Mouse (Mus musculus): Measurements from ENCODE around the gene Defb21.

Gene Defb21

DNA sequence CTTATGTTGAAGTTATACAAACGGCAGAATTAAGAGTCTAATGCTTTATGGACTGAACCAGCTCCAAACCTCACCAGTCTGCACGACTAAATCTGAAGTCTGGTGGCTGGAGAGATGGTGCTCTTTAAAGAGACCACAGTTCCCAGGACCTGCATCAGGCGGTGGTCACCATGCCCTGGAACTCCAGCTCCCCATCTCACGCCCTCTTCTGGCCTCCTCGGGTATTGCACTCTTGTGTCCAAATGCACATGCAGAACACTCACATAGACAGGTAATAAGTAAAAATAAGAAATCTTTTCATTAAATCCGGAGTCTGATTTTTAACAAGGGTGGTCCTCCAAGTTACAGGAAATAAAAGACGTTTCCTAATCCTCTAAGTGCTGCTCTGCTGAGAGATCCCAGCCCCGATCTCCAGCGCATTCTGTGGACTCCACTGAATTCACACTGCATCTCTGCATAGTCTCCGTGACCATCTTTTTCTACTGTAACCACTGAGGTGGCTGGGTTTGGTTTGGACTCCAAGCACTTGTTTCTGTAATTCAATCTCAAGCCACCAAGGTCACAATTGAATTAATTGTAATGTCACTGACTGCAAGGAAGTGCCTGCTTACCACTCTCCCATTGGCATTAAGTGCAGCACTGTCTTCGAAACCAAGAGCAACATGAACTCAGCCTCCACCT, at the start of gene Defb21:
TSS of gene Defb21 (plus strand) at position 631 of the 681 bp plus-strand sequence.
- no peak for DNase-seq (ENCODE audit: low read depth)

DNA sequence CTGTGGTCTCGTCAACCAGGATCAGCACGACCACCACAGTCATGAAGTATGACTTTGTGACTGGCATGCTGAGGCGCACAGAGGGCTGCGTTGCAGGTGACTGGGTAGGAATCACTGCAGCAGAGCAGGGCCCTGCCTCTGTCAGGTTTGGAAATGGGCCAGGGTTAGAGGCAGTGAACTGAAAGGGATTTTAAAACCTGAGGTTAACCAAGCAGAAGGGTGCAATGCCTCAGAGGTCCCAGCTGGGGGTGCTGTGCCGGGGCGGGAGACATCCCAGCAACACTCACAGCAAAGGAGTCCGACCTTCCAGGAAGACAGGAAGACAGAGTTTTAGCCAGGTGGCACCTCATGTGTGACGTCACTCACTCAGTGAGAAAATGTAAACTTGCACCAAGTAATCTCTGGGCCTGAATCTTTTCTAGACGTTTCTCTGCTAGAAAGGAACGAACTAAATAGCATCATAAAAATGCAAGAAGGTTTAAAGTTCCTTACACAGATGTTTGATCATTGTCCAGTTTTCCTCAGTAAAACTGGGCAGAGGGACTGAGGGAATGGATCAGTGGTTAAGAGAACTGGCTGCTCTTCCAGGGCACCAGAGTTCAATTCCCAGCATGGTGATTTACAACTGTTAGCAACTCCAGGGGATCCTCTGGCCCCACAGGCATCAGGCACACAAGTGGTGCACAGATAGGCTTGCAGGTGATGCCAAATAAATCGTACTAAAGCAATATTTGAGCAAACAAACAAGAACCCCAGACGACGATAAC, 32.4 kb upstream of the Defb21 start, which contains the start of gene Defb29:
TSS of gene Defb29 (minus strand) at position 155 of the 767 bp plus-strand sequence.
- no peak for DNase-seq (ENCODE audit: low read depth)

DNA sequence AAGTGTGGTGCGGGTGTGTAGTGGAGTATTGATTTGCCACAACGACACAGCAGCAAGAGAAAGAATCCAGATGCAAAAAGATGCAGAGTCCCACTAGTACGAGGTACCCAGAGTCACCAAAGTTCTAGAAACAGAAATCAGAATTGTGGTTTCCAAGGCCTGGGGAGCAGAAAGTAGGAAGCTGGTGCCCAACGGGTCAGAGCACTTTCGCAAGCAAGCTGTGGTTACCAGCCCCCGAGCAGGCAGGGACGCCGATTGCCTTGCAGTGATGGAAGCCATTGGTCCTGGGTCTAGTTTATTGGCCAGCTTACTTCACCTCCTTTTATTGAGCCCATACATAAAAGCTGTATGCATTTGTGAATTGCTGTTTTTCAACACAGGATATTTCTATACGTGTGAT, 30.6 kb upstream of the Defb21 start:
- DNase-seq (ENCODE audit: low read depth): no peak

DNA sequence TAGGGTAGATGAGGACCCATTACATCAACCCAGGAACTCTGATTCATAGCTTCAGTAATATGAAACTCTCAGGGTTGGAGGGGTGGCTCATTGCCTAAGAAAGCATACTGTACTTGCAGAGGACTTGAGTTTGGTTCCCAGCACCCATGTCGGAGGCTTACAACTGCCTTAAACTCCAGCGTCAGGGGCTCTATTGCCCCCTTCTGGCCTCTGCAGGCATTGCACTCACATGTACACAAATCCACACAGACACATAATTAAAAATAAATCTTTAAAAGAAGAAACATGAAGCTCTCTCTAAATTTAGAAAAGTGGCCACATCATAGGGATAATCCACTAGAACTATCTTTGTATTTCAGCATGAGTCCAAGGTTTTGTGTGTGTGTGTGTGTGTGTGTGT, 29.6 kb upstream of the Defb21 start:
- no peak for DNase-seq (ENCODE audit: low read depth)

DNA sequence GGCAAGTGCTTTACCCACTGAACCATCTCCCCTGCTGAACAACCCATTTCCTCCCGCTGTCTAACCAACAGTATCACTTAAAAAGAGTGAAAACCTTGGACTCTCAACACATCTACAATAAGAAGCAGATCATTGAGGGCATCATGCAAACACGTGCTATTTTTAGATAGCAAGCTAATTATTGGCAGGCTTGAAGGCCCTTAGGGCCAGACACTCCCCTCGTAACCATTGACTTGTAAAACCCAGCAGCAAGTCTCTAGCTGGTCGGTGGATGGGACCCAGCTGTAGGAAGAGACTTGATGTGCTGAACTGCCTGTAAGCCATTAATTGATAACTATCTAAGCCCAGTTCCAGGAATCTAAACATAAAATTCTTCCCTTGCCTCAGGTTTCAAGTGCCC, 29.1 kb upstream of the Defb21 start:
- no peak for DNase-seq (ENCODE audit: low read depth)

DNA sequence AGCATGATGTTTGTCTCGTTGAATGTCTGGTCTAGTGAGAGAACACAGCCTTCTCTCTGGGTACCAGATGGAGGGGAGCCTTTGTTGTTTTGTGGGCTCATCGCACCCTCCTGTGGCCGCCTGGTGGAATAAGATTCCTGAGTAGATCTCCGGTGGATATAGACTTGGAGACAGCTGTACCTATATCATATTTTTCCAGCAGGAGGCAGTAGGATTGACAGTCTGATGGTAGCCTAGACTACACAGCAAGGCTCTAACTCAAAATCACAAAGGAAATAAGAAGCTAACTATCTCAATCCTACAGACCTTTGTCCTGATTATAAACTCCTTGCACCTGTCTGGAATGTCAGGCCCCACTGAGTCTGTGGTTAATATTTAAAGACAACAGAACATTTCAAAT, 27.9 kb upstream of the Defb21 start:
- DNase-seq (ENCODE audit: low read depth): peak; percentile 12

DNA sequence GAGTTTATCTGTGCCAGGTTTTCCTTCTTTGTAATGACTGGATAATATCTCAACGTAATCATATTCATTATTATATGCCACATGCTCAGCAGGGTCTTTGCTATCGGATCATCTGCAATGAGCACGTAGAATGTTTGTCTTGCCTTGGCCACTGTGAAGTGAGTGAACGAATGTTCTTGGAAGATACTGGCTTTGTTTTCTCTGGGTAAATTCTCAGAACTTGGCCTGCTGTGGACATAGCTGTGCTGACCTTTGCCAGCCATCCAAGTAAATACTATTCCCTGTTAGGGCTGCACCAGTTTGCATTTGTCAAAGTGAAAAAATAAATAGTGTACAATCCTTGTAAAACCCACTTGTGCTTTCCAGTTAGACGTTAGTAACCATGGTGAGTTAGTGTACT, 24.4 kb upstream of the Defb21 start:
- DNase-seq (ENCODE audit: low read depth): no peak

DNA sequence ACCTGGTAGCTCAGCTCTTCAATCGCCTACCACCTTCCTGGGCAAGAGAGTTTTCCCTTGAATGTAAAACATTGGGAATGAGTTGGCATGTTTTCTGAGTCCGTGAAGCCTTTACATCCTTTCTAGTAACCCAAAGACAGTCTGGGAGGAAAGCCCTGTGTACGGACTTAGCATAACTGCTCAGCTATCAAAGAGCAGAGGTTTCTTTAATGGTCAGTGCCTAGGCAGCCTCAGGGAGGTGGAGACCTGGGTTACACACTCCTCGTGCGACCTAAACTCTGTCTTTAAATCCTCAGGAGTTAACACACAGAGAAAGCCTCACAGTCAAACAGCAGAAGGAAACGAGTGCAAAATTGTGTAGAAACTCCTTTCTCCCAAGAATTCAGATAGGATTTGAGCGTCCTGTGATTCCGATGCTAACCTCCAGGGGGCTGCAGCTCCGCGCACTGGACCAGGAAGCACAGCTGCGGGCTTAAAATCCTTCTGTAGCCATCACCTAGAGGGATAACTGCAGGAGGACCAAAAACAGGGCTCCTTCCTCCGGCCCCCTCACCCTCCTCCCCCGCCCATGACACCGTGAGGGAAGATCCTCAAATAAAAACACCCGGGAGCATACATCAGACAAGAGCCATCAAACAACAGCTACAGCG, 18.6 kb upstream of the Defb21 start:
- peak; percentile 18 for DNase-seq (ENCODE audit: low read depth)

DNA sequence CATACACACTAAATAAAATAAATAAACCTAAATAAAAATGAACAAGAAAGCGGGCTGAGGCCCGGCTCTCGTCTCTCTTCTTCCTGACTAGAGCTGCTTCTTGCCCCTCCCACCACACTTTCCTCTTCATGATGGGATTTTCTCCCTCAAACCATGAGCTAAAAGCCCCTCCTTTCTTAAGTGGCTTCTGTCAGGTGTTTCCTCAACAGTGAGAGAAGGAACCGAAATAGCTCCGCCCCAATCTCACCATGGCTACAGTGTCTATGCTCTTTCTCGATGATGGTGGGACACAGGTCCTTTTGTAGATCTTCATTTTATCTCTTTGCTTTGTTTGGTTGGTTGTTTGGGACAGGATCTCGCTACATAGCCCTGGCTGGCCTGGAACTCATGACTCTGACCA, 15.9 kb upstream of the Defb21 start:
- no peak for DNase-seq (ENCODE audit: low read depth)

DNA sequence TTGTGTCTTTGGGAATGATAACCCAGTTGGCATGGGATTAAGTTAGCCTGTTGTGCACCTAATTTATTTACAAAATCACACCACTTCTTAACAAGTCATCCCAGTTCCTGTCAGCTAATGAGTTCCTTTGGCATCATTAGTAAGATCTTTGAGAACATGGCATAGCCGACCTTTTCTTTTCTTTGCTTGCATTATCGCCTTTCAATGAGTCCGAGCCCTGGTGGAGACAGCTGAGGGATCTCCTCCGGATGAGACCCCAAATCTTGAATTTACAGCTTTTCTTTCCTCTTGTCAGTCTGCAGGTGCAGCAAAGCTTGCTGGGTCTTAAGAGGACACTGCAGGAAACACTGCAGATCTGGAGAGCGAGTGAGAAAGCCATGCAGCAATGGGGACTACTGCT, 3.5 kb upstream of the Defb21 start, which contains the start of gene Gm17416:
TSS of gene Gm17416 (plus strand) at position 301 of the 400 bp plus-strand sequence.
- no peak for DNase-seq (ENCODE audit: low read depth)

DNA sequence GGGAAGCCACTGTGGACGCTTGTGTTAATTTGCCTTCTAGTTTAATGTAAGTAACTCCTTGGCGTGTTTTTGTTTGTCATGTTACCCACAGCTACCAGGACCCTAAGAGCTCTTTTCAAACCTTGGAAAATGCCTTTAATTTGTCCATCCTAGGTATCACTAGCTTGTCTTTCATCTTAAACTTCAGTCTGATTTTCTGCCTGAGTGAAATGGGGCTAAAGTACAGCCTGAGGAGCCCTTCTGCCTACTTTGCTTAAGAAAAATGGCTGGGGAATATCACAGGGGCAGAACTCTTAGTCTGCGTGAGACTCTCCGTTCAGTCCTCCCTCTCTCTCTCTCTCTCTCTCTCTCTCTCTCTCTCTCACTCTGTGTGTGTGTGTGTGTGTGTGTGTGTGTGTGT, 2.7 kb upstream of the Defb21 start:
- DNase-seq (ENCODE audit: low read depth): no peak

DNA sequence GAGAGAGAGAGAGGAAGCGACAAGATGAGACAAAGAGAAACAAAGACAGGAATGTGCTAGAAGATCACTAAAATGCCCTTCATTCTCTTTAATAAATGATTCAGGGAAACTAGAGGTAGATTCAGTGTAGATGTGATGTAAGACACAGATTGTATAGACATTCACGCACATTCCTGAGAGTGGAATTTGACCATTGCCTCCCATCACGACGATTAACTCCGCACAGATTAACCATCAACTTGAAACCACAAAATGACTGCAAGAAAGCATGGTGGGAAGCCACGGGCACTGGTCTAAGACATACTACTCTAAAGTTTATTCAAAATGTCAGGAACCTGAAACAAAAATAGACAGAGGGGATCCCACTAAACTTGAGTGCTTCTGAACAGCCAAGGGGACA, 2.2 kb upstream of the Defb21 start:
- no peak for DNase-seq (ENCODE audit: low read depth)

DNA sequence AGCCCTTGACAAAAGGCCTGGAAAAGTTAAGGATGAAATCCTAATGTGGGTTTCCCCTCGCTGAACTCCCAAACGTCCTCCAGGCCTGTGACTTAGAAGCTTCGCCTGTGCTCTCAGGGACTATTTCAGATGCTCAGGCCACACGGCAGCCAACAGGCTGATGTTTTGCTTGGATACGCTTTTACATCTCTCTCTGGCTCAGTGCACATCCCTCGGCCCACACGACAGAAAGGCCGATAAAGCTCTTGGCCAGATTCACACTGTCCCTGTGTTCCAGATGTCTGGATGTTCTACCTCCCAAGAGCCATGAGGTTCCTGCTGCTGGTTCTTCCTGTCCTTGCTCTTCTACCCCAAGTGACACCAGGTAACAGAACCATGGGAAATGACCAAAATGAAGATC, 940 bp downstream of the Defb21 start:
- no peak for DNase-seq (ENCODE audit: low read depth)

DNA sequence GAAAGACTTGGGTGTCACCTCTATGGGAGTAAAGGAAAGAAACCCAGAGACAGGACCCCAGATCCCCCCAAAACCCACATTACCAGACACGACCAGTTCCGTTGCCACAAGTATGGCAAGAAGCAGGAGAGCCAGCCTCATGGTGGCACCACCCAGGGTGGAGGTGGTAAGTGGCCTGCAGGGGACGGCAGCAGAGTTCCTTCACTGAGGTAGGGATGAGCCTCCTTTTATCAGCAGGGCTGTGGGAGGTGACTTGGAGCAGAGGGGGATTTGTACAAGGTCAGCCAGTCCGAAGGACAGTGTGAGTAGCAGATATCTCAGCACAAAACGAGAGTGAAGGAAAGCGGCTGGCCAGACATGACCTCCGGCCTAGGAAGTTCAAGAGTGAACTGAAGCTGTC, 7.6 kb downstream of the Defb21 start, which contains the start of gene Defb19:
TSS of gene Defb19 (minus strand) at position 206 of the 400 bp plus-strand sequence.
- no peak for DNase-seq (ENCODE audit: low read depth)

DNA sequence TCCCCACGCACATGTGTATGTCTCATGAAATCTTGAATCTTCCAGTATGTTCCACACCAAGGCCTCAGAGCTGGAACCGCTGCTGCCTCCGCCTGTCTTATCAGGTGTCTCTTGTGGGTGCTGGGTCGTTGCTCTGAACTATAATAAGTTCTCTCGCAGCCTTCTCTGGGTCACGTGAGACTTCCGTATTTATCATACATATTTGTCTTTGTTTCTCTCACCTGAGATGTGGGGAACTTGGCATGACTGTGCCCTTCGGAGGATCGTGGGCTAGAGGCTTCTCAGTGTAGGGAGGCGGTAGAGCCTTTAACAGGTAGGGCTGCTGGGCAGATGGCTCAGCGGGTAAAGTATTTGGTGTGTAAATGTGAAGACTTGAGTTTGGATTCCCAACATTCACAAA, 8.1 kb downstream of the Defb21 start:
- DNase-seq (ENCODE audit: low read depth): no peak

DNA sequence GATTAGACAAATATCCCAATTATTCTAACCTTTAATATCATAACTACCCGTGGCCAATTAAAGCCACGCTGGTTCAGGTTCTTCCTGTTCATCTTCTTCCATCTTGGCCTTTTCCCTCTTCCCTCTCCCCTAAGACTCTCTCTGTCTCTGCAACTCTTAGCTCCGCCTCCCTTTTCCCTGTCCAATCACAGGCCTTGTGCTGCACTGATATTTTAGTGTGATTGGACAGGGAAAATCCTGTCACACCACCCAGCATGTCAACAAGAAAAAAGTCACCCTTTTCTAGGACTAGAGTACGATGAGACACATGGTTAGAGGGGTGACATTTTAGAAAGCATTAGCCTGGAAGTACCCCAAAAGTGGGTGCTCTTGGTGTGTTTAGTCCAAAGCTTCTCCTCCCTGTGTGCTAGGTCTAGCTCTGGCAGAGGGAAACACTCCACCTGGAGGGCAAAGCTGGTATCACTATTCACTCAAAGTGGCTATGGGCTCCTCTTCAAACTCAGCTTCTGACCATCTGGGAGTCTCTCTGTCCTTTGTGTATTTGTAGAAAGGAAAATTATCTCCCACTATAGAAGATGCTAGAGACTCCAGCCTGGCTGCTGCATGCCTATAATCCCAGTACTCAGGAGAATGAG, 14.5 kb downstream of the Defb21 start:
- DNase-seq (ENCODE audit: low read depth): no peak

DNA sequence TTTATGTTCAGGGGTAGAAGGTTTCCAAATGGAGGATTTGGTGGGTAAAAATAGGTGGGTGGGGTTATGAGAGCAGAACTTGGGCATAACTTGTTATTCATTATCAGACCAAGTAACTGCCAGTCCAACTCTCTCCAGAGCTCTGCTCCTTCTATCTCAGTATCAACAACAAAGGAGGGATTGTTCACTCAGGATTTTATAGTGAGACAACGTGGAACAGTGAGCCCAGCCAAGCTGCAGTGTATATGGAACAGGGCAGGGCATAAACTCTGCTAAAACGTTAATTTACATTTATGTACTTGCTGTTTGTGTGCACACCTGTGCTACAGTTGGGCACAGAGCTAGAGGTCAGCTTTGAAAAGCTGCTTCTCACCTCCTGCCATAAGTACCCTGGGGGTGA, 15.9 kb downstream of the Defb21 start:
- DNase-seq (ENCODE audit: low read depth): no peak

DNA sequence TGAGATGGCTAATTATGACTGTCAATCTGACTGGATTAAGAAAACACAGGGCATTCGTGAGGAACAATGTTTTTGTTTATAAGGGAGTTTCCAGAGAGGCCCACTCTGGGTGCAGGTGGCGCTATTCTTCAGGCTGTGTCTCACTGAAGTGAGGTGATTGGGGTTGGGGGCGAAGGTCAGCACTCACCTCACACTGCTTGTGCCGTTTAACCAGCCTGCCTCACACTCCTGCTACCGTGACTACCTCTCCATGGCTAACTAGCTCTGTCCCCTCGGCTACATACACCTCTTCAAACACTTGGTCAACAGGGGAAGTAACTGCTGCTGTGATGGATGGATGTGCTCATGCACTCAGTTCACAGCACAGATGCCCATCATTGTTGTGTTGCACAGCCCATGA, 16.5 kb downstream of the Defb21 start:
- no peak for DNase-seq (ENCODE audit: low read depth)

DNA sequence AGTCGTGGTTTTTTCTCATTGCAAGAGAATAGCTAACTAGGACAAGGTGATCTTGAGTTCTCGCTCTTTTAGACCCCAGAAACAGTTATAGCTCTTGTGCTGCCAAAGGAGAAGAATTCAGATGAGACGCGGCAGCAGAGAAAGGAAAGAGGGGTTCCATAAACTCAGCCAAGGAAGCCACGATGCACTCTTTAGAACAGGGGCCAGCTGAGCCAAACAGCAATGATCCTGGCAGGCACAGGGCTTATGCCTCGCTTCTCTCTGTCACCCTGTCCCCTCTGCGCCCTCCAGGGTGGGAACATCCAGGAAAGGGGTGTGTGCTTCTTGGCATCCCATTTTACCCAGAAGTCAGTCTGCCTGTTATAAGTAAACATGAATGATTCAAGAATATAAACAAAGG, 26.8 kb downstream of the Defb21 start, which contains the start of gene Defb45:
TSS of gene Defb45 (minus strand) at position 101 of the 400 bp plus-strand sequence.
- no peak for DNase-seq (ENCODE audit: low read depth)

DNA sequence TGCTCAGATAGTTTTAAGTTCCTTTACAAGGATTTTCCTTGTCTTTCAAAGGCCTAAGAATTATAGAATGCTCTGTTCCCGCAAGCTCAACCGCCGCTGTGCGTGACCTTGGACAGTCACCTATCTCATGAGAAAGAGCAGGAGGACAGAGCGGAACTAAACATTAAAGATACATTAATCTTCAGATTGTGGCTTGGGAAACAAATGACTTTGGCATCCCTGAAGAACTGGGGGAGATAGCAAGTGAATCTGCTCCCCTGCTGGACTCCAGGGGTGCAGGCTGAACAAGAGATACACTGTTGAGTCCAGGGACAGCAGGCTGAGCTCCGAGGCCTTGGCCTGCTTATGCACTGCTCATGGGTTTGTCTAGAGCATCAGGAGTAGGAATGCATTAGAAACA, 27.5 kb downstream of the Defb21 start:
- DNase-seq (ENCODE audit: low read depth): no peak

DNA sequence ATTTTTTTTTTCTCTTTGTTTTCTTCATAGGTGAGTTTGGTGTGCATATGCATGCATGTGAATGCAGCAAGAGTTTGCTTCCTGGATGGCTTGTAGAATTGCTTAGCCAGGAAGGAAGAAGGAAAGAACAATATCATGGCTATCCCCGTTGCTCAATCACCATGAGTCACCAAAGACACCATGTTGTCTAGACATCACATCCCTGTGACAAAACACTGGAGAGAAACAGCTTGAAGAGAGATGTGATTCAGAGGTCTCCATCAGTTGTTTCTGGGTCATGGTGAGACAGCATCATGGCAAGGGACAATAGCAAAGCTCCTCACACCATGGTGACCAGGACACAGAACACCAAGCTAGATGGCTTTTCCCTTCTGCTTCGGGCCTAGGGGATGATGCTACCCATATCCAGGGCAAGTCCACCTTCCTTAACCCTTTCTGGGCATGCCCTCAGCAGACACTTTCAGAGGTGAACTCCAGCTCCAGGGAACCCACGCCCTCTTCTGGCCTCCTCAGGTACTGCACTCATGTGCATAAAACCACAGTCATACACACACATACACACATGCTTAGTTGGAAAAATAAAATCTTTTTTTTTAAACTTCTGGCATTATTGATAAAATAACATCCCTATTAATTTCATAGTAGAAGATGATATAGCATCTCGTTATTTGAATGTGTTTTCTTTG, 28.9 kb downstream of the Defb21 start:
- DNase-seq (ENCODE audit: low read depth): peak; percentile 17

DNA sequence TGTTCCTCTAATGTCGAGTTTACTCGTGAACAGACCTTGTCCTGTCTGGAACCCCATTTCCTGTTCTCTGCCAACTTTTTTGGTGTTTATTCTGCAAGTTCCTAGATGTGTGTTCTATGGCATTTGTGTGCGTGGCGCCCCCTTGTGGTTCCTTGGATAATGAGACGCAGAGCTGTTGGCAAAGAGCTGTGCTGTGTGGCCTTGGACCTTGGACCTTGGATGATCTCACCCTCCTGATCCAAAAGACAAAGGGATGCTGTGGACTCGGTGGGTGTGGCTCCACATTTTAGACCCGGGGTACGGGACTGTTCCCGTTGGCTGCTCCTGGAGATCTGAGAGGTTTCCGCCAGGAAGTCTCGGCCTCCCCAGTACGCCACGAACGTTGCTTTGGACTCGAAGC, 31.5 kb downstream of the Defb21 start, which contains the start of gene Defb36:
TSS of gene Defb36 (plus strand) at position 271 of the 400 bp plus-strand sequence.
- DNase-seq (ENCODE audit: low read depth): no peak
